Mouse (Mus musculus) neural tube, embryonic 14.5 days (tissue): ENCODE measurements around the gene Cyp1a2. TPM values are rescaled to one million over a fixed set of nuclear protein-coding genes. Genes with fewer than 3 reads are reported as not detected.

Experiments used
- polyA plus RNA-seq: library from polyadenylated mRNA; unstranded; fragments of >200 nt; fragmentation: Nextera tagmentation; extraction: Ambion mirVana; gene quantifications from 2 replicates; pipeline ENCODE4 v1.2.1, GENCODE M21; 2014

Gene Cyp1a2
- polyA plus RNA-seq, 1 experiment from 2014 or later, result not detected

Other genes with a start within 250 kb of the Cyp1a2 start
- gene Ppcdc, start 243.6 kb downstream of the Cyp1a2 start, polyA plus RNA-seq, result 20.3 and 21.7 TPM in 2 replicates
- 61.3 and 73.7 TPM in 2 replicates for gene Scamp5, start 215.6 kb downstream of the Cyp1a2 start, polyA plus RNA-seq
- gene Rpp25, start 179.7 kb downstream of the Cyp1a2 start, polyA plus RNA-seq, result 21.5 and 25.8 TPM in 2 replicates
- gene Cox5a, start 162.4 kb downstream of the Cyp1a2 start, polyA plus RNA-seq, result 936 and 1,022 TPM in 2 replicates
- 23.7 and 24.0 TPM in 2 replicates for gene Fam219b, start 146.2 kb downstream of the Cyp1a2 start, polyA plus RNA-seq
- 60.7 and 62.1 TPM in 2 replicates for gene Mpi, start 130.9 kb downstream of the Cyp1a2 start, polyA plus RNA-seq
- gene Scamp2, start 122.8 kb downstream of the Cyp1a2 start, polyA plus RNA-seq, result 46.1 and 48.9 TPM in 2 replicates
- 26.1 and 28.4 TPM in 2 replicates for gene Ulk3, start 94.3 kb downstream of the Cyp1a2 start, polyA plus RNA-seq
- gene Cplx3, start 77.4 kb downstream of the Cyp1a2 start, polyA plus RNA-seq, result 0.13 TPM in 1 of 2 replicates, not detected in the other
- not detected in 2 replicates for gene Lman1l, start 62.9 kb downstream of the Cyp1a2 start, polyA plus RNA-seq
- 33.4 and 46.2 TPM in 2 replicates for gene Csk, start 30.1 kb downstream of the Cyp1a2 start, polyA plus RNA-seq
- gene Cyp1a1, start 4.2 kb upstream of the Cyp1a2 start, polyA plus RNA-seq, result 0.09 and 0.13 TPM in 2 replicates
- 21.9 and 26.3 TPM in 2 replicates for gene Edc3, start 24.8 kb upstream of the Cyp1a2 start, polyA plus RNA-seq
- gene Clk3, start 82.2 kb upstream of the Cyp1a2 start, polyA plus RNA-seq, result 58.5 and 64.6 TPM in 2 replicates
- gene Arid3b, start 153.1 kb upstream of the Cyp1a2 start, polyA plus RNA-seq, result 6.3 and 7.3 TPM in 2 replicates
- gene Ubl7, start 227.3 kb upstream of the Cyp1a2 start, polyA plus RNA-seq, result 157 and 164 TPM in 2 replicates